23 mouse cellular contexts compared by ENCODE assay signal in genomic region chr5:51168206-51168605, GRCm38 (mm10).
DNase-seq lines count a peak whose midpoint lies in the region; ATAC-seq and TF ChIP-seq lines count a peak whose summit lies in the region.
"Had no signal": no experiment of that assay in that cellular context is flagged by ENCODE, and none has a peak within 500 bp of the region (broad histone marks: within the 10 kb centered on the region; RNA-seq: fewer than 3 reads in every experiment).

No protein-coding gene starts in this region.

- H3K4me3 ChIP-seq in kidney, embryonic 14.5 days (ENCODE audit: low read length) = no peak overlapping the region
- no peak overlapping the region for H3K4me3 ChIP-seq in kidney, postnatal 0 days (replicated peaks; ENCODE audit: low read depth, low read length)
- no peak overlapping the region for H3K4me3 ChIP-seq in forebrain, embryonic 14.5 days (ENCODE audit: low read depth, low read length)
- no peak overlapping the region for H3K4me3 ChIP-seq in hindbrain, postnatal 0 days (ENCODE audit: low read length)
- H3K4me3 ChIP-seq: forebrain, embryonic 10.5 days; forebrain, embryonic 13.5 days; gastrocnemius, adult 2 months; hindbrain, embryonic 12.5 days; hindbrain, embryonic 15.5 days had no signal

- no peak overlapping the region for H3K4me2 ChIP-seq in kidney, embryonic 14.5 days (replicated peaks; ENCODE audit: low read depth, low read length)
- peak overlapping the region; percentile 13; the same call in 1 of the 2 replicates for H3K4me2 ChIP-seq in kidney, postnatal 0 days (ENCODE audit: low read length)
- no peak overlapping the region for H3K4me2 ChIP-seq in forebrain, embryonic 14.5 days (ENCODE audit: low read length)
- H3K4me2 ChIP-seq in hindbrain, postnatal 0 days (ENCODE audit: low read depth, low read length) = no peak overlapping the region
- H3K4me2 ChIP-seq: forebrain, embryonic 13.5 days; heart, embryonic 11.5 days; hindbrain, embryonic 12.5 days; hindbrain, embryonic 15.5 days had no signal

- no peaks in the 10 kb centered on the region for H3K9me3 ChIP-seq in kidney, embryonic 14.5 days (ENCODE audit: control insufficient read depth, low read length)
- no peaks in the 10 kb centered on the region for H3K9me3 ChIP-seq in kidney, postnatal 0 days (replicated peaks; ENCODE audit: low read length)
- H3K9me3 ChIP-seq in forebrain, embryonic 14.5 days (replicated peaks; ENCODE audit: control insufficient read depth, low read length) = no peaks in the 10 kb centered on the region
- no peaks in the 10 kb centered on the region for H3K9me3 ChIP-seq in hindbrain, postnatal 0 days (ENCODE audit: low read length)
- H3K9me3 ChIP-seq: forebrain, embryonic 10.5 days; forebrain, embryonic 13.5 days; hindbrain, embryonic 12.5 days; hindbrain, embryonic 15.5 days had no signal

- WGBS in kidney, embryonic 14.5 days = 21% methylated on average over 6 of the region's 6 CpGs
- 8% methylated on average over 6 of the region's 6 CpGs for WGBS in kidney, postnatal 0 days
- WGBS in forebrain, embryonic 14.5 days = 68% methylated on average over 6 of the region's 6 CpGs
- 69% methylated on average over 6 of the region's 6 CpGs for WGBS in hindbrain, postnatal 0 days

- no peak overlapping the region for H3K9ac ChIP-seq in kidney, embryonic 14.5 days (ENCODE audit: low read depth, low read length)
- H3K9ac ChIP-seq in kidney, postnatal 0 days (ENCODE audit: low read depth, low read length) = no peak overlapping the region
- no peak overlapping the region for H3K9ac ChIP-seq in forebrain, embryonic 14.5 days (ENCODE audit: low read length)
- no peak overlapping the region for H3K9ac ChIP-seq in hindbrain, postnatal 0 days (replicated peaks; ENCODE audit: low read length)
- H3K9ac ChIP-seq: forebrain, embryonic 13.5 days; forebrain, postnatal 0 days; hindbrain, embryonic 12.5 days; hindbrain, embryonic 15.5 days had no signal

- H3K27ac ChIP-seq in kidney, embryonic 14.5 days (ENCODE audit: low read depth, low read length) = no peak overlapping the region
- no peak overlapping the region for H3K27ac ChIP-seq in kidney, postnatal 0 days
- H3K27ac ChIP-seq in forebrain, embryonic 14.5 days (ENCODE audit: low read depth, low read length) = no peak overlapping the region
- H3K27ac ChIP-seq in hindbrain, postnatal 0 days = no peak overlapping the region
- H3K27ac ChIP-seq: forebrain, embryonic 10.5 days; forebrain, embryonic 13.5 days; gastrocnemius, adult 2 months; hindbrain, embryonic 12.5 days; hindbrain, embryonic 15.5 days had no signal

- peak; percentile 43 for DNase-seq in embryo, embryonic 10.5 days (ENCODE audit: low spot score)
- no peak for DNase-seq in embryo, embryonic 9.5 days (ENCODE audit: extremely low spot score)
- no peak for DNase-seq in kidney, adult 18-20 months
- DNase-seq in kidney, postnatal 0 days (ENCODE audit: low spot score) = peak; percentile 66
- no peak for DNase-seq in kidney, postnatal 14 days
- no peak for DNase-seq in forebrain, embryonic 14.5 days (ENCODE audit: low spot score)
- DNase-seq in hindbrain, postnatal 0 days (ENCODE audit: low spot score) = no peak
- DNase-seq: adrenal gland, adult 8-10 months; adrenal gland, postnatal 25 days; cerebellum, adult 11-12 months; cerebellum, adult 8-10 months; cerebellum, postnatal 36 days; forebrain, postnatal 0 days; gastrocnemius, adult 2 months; gastrocnemius, postnatal 14 days; heart, adult 11 months had no signal

- no peaks in the 10 kb centered on the region for H3K27me3 ChIP-seq in kidney, embryonic 14.5 days (ENCODE audit: control insufficient read depth, insufficient read depth, low read length)
- no peaks in the 10 kb centered on the region for H3K27me3 ChIP-seq in kidney, postnatal 0 days (ENCODE audit: insufficient read depth, low read length)
- no peaks in the 10 kb centered on the region for H3K27me3 ChIP-seq in forebrain, embryonic 14.5 days (replicated peaks; ENCODE audit: control insufficient read depth, insufficient read depth, low read length)
- H3K27me3 ChIP-seq in hindbrain, postnatal 0 days (ENCODE audit: insufficient read depth, low read length) = no peaks in the 10 kb centered on the region
- H3K27me3 ChIP-seq: forebrain, embryonic 13.5 days; hindbrain, embryonic 12.5 days; hindbrain, embryonic 15.5 days had no signal

- peak; percentile 85; the same call in 1 of the 2 replicates for ATAC-seq in kidney, embryonic 14.5 days (ENCODE audit: low FRiP score, low TSS enrichment)
- no peak for ATAC-seq in kidney, postnatal 0 days (replicated peaks; ENCODE audit: low FRiP score, low read depth)
- no peak for ATAC-seq in forebrain, embryonic 14.5 days
- no peak for ATAC-seq in hindbrain, postnatal 0 days
- ATAC-seq: activated CD4-positive, CD25-positive, alpha-beta regulatory T cell, adult 4 months; forebrain, embryonic 13.5 days; forebrain, postnatal 0 days had no signal

- no peaks in the 10 kb centered on the region for H3K36me3 ChIP-seq in kidney, embryonic 14.5 days (ENCODE audit: control insufficient read depth, insufficient read depth, low read length)
- no peaks in the 10 kb centered on the region for H3K36me3 ChIP-seq in kidney, postnatal 0 days (ENCODE audit: insufficient read depth, low read length)
- no peaks in the 10 kb centered on the region for H3K36me3 ChIP-seq in forebrain, embryonic 14.5 days (ENCODE audit: control insufficient read depth, insufficient read depth, low read length)
- no peaks in the 10 kb centered on the region for H3K36me3 ChIP-seq in hindbrain, postnatal 0 days (ENCODE audit: insufficient read depth, low read length)
- H3K36me3 ChIP-seq: forebrain, embryonic 10.5 days; hindbrain, embryonic 12.5 days; hindbrain, embryonic 15.5 days had no signal

- TF ChIP-seq CTCF in kidney, postnatal 0 days (IDR thresholded peaks at IDR 0.05; ENCODE audit: low read depth) = no peak
- no peak for TF ChIP-seq CTCF in hindbrain, postnatal 0 days (IDR thresholded peaks at IDR 0.05; ENCODE audit: low read depth)

- no peaks in the 10 kb centered on the region for H3K4me1 ChIP-seq in kidney, embryonic 14.5 days (ENCODE audit: control insufficient read depth, insufficient read depth, low read length)
- H3K4me1 ChIP-seq in kidney, postnatal 0 days (replicated peaks; ENCODE audit: insufficient read depth, low read length) = no peaks in the 10 kb centered on the region
- no peaks in the 10 kb centered on the region for H3K4me1 ChIP-seq in forebrain, embryonic 14.5 days (ENCODE audit: control insufficient read depth, insufficient read depth, low read length)
- no peaks in the 10 kb centered on the region for H3K4me1 ChIP-seq in hindbrain, postnatal 0 days (ENCODE audit: insufficient read depth, low read length)
- H3K4me1 ChIP-seq: forebrain, embryonic 10.5 days; forebrain, embryonic 13.5 days; hindbrain, embryonic 12.5 days; hindbrain, embryonic 15.5 days had no signal

Comparison
In these comparisons a context has a peak if more than half of its experiments do, and no peak if none do; other contexts are left out.
1. DNase-seq: peak in embryo, embryonic 10.5 days (single experiment) and kidney, postnatal 0 days (single experiment); none in embryo, embryonic 9.5 days (single experiment), kidney, adult 18-20 months (single experiment), kidney, postnatal 14 days (single experiment), forebrain, embryonic 14.5 days (single experiment) and hindbrain, postnatal 0 days (single experiment).